Mouse (Mus musculus) stomach, postnatal 0 days (tissue): ENCODE measurements around the gene Mapk1. TPM values are rescaled to one million over a fixed set of nuclear protein-coding genes. Genes with fewer than 3 reads are reported as not detected.

Experiments
- ATAC-seq: fragments of 200-750 bp; cut with Nextera tagmentation; 2 replicates; pipeline ENCODE4 v1.8.0; 2017; ENCODE audit not compliant: low FRiP score, low TSS enrichment
- DNase-seq: peaks from one replicate; pipeline ENCODE4 v3.0.0-alpha.2; 2016; ENCODE audit warnings: low spot score
- H3K27ac ChIP-seq: fragments of 300-500 bp; sonication (generic); replicated peaks from 2 replicates; pipeline ENCODE4 v1.5.1; 2014; ENCODE audit warnings: mild to moderate bottlenecking, control low read depth
- H3K27me3 ChIP-seq: fragments of 300-500 bp; sonication (generic); 2 replicates; pipeline ENCODE4 v1.6.1; 2014; ENCODE audit warnings: low read length; ENCODE audit not compliant: control insufficient read depth, insufficient read depth
- H3K36me3 ChIP-seq: fragments of 300-500 bp; sonication (generic); 2 replicates; pipeline ENCODE4 v1.6.1; 2014; ENCODE audit warnings: low read length, mixed read lengths; ENCODE audit not compliant: control insufficient read depth, insufficient read depth
- H3K4me1 ChIP-seq: fragments of 300-500 bp; sonication (generic); replicated peaks from 2 replicates; pipeline ENCODE4 v1.6.1; 2014; ENCODE audit warnings: antibody characterized with exemption; ENCODE audit not compliant: control insufficient read depth, insufficient read depth
- H3K4me2 ChIP-seq: fragments of 300-500 bp; sonication (generic); replicated peaks from 2 replicates; pipeline ENCODE4 v1.6.1; 2014; ENCODE audit warnings: low read depth, mild to moderate bottlenecking, control low read depth, moderate library complexity
- H3K4me3 ChIP-seq: fragments of 300-500 bp; sonication (generic); 2 replicates; pipeline ENCODE4 v1.5.1; 2014; ENCODE audit warnings: low read depth, low read length, control low read depth
- H3K9ac ChIP-seq: fragments of 300-500 bp; sonication (generic); 2 replicates; pipeline ENCODE4 v1.6.1; 2014; ENCODE audit warnings: mild to moderate bottlenecking, low read length, control low read depth, mixed read lengths
- H3K9me3 ChIP-seq: fragments of 300-500 bp; sonication (generic); 2 replicates; pipeline ENCODE4 v1.6.1; 2016; ENCODE audit warnings: low read length; ENCODE audit not compliant: control insufficient read depth
- CTCF ChIP-seq: IDR thresholded peaks from 2 replicates; pipeline ENCODE4 v1.5.1; 2016; ENCODE audit warnings: antibody characterized with exemption, low read depth, mild to moderate bottlenecking, moderate library complexity
- EP300 ChIP-seq: optimal IDR thresholded peaks from 2 replicates; pipeline ENCODE3; 2016; ENCODE audit warnings: antibody characterized with exemption
- WGBS: fragments of 180-500 bp; shearing (Covaris S2); extraction: QIAGEN DNeasy Blood & Tissue Kit; methylation state at CpG from one replicate; pipeline ENCODE4 v1.1.7; 2014; 5-methylcytosine and 5-hydroxymethylcytosine counted together
- polyA plus RNA-seq: library from polyadenylated mRNA; unstranded; fragments of >200 nt; fragmentation: Nextera tagmentation; extraction: Ambion mirVana; gene quantifications from 2 replicates; pipeline ENCODE4 v1.2.1, GENCODE M21; 2015

The Mapk1 gene
- polyA plus RNA-seq, 1 experiment from 2014 or later = 93.2 TPM

GRCm38 (mm10) chr16:16966290-16966689 lies 16.9 kb upstream of the Mapk1 start:
- no peaks in the 10 kb centered on the region for H3K9me3 ChIP-seq
- no peak overlapping the region for H3K27ac ChIP-seq
- TF ChIP-seq EP300 (no peak), CTCF (no peak)

GRCm38 (mm10) chr16:16978061-16978460 lies 5.1 kb upstream of the Mapk1 start:
- no peak for DNase-seq
- H3K4me2 ChIP-seq = no peak overlapping the region
- no peak for TF ChIP-seq CTCF
- no peak for TF ChIP-seq EP300
- no peaks in the 10 kb centered on the region for H3K27me3 ChIP-seq
- no peak overlapping the region for H3K9ac ChIP-seq
- WGBS = 83% methylated on average over 3 of the region's 3 CpGs
- no peak for ATAC-seq
- H3K27ac ChIP-seq = no peak overlapping the region
- H3K36me3 ChIP-seq = no peaks in the 10 kb centered on the region
- no peaks in the 10 kb centered on the region for H3K4me1 ChIP-seq
- H3K4me3 ChIP-seq = no peak overlapping the region
- no peaks in the 10 kb centered on the region for H3K9me3 ChIP-seq

More at GRCm38 (mm10) chr16:16966290-16966689, 16.9 kb upstream of the Mapk1 start:
- H3K4me3 ChIP-seq = no peak overlapping the region
- no peaks in the 10 kb centered on the region for H3K36me3 ChIP-seq
- ATAC-seq (no peak), DNase-seq (no peak)
- H3K27me3 ChIP-seq = no peaks in the 10 kb centered on the region
- no peaks in the 10 kb centered on the region for H3K4me1 ChIP-seq
- no peak overlapping the region for H3K4me2 ChIP-seq
- H3K9ac ChIP-seq = no peak overlapping the region

- no peak for TF ChIP-seq EP300
- no peak for TF ChIP-seq CTCF
- Histone ChIP-seq H3K4me2 (no peak overlapping the region), H3K4me1 (no peaks in the 10 kb centered on the region), H3K27ac (no peak overlapping the region), H3K9ac (no peak overlapping the region), H3K4me3 (no peak overlapping the region), H3K9me3 (no peaks in the 10 kb centered on the region), H3K27me3 (no peaks in the 10 kb centered on the region), H3K36me3 (no peaks in the 10 kb centered on the region)
- ATAC-seq (no peak), DNase-seq (no peak)
- 56% methylated on average over 2 of the region's 2 CpGs for WGBS
These were observed 4.4 kb upstream of the Mapk1 start for GRCm38 (mm10) chr16:16978765-16979164.

- peak overlapping the region; percentile 98 for H3K4me3 ChIP-seq
- DNase-seq (no peak), ATAC-seq (no peak)
- no peaks in the 10 kb centered on the region for H3K4me1 ChIP-seq
- 0 out of 2 replicates have a peak overlapping the region, but pooled peaks have one; percentile 70 for H3K27ac ChIP-seq
- H3K27me3 ChIP-seq = no peaks in the 10 kb centered on the region
- no peaks in the 10 kb centered on the region for H3K9me3 ChIP-seq
- 26% methylated on average over 1 of the region's 2 CpGs for WGBS
- H3K4me2 ChIP-seq = peak overlapping the region; percentile 81
- no peaks in the 10 kb centered on the region for H3K36me3 ChIP-seq
- TF ChIP-seq CTCF = no peak
- TF ChIP-seq EP300 = no peak
- peak overlapping the region; percentile 96 for H3K9ac ChIP-seq
These were observed 546 bp upstream of the Mapk1 start for GRCm38 (mm10) chr16:16982636-16983035.

GRCm38 (mm10) chr16:16983534-16984422 lies 596 bp downstream of the Mapk1 start:
- peak overlapping the region; percentile 81 for H3K4me2 ChIP-seq
- peak overlapping the region; percentile 96 for H3K9ac ChIP-seq
- H3K27me3 ChIP-seq = no peaks in the 10 kb centered on the region
- ATAC-seq (peak; percentile 87), DNase-seq (peak; percentile 72)
- H3K36me3 ChIP-seq = no peaks in the 10 kb centered on the region
- WGBS = under 1% methylated on average over 54 of the region's 75 CpGs
- peak; percentile 13; the same call in 1 of the 2 replicates for TF ChIP-seq CTCF
- no peak for TF ChIP-seq EP300
- peak overlapping the region; percentile 98 for H3K4me3 ChIP-seq
- no peaks in the 10 kb centered on the region for H3K9me3 ChIP-seq
- H3K27ac ChIP-seq = peak overlapping the region; percentile 97
- no peaks in the 10 kb centered on the region for H3K4me1 ChIP-seq

DNA sequence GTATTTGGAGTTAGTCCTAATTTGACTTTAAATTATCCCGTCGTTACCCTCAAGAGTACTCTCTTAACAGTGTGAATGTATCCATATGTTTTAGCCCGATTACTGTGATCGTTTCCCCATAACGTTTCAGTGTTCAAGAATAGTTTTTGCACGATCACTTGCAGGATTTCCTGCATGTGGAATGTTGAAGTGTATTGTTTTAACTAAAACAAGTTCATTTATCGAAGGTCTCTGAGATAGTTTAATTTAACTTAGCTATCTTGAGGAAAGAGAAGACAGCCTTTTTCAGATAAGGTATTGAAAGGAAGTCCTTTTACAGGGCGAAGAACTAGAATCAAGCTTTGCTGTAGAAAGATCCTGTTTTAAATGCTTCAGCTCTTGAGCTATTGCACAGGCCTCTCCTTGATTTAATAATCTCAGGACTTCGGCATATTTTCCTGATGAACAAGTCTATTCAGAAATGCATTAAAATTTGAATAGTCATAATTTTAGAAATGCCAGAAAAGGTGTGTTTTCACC lies 1.3 kb downstream of the Mapk1 start:
- ATAC-seq (no peak), DNase-seq (no peak)
- Histone ChIP-seq H3K9me3 (no peaks in the 10 kb centered on the region), H3K27ac (no peak overlapping the region), H3K4me2 (peak overlapping the region; percentile 81), H3K27me3 (no peaks in the 10 kb centered on the region), H3K4me3 (peak overlapping the region; percentile 98), H3K4me1 (no peaks in the 10 kb centered on the region), H3K36me3 (no peaks in the 10 kb centered on the region), H3K9ac (peak overlapping the region; percentile 96)
- no peak for TF ChIP-seq CTCF
- no peak for TF ChIP-seq EP300
- 8% methylated on average over 9 of the region's 9 CpGs for WGBS
